Mouse (Mus musculus) hindbrain, embryonic 11.5 days (tissue): ENCODE data around the gene Nol9. TPM values are rescaled to one million over a fixed set of nuclear protein-coding genes. Genes with fewer than 3 reads are reported as not detected.

ENCODE experiments used
- ATAC-seq: fragments of 200-750 bp; cut with Nextera tagmentation; 2 replicates; pipeline ENCODE4 v1.8.0; 2017; ENCODE audit warnings: mild to moderate bottlenecking, moderate TSS enrichment, moderate library complexity; ENCODE audit not compliant: low FRiP score
- DNase-seq: peaks from one replicate; pipeline ENCODE4 v3.0.0-alpha.2; 2015; ENCODE audit warnings: low spot score
- H3K27ac ChIP-seq: fragments of 300-500 bp; sonication (generic); 2 replicates; pipeline ENCODE4 v1.5.1; 2014; ENCODE audit warnings: mild to moderate bottlenecking, low read depth, low read length
- H3K27me3 ChIP-seq: fragments of 300-500 bp; sonication (generic); 2 replicates; pipeline ENCODE4 v1.6.1; 2014; ENCODE audit warnings: mild to moderate bottlenecking, low read length, moderate library complexity, mixed read lengths; ENCODE audit not compliant: control insufficient read depth, insufficient read depth
- H3K36me3 ChIP-seq: fragments of 300-500 bp; sonication (generic); 2 replicates; pipeline ENCODE4 v1.6.1; 2014; ENCODE audit warnings: mild to moderate bottlenecking, low read length, moderate library complexity, mixed read lengths; ENCODE audit not compliant: control insufficient read depth, insufficient read depth
- H3K4me1 ChIP-seq: fragments of 300-500 bp; sonication (generic); replicated peaks from 2 replicates; pipeline ENCODE4 v1.6.1; 2014; ENCODE audit warnings: low read length, mixed read lengths; ENCODE audit not compliant: control insufficient read depth, insufficient read depth
- H3K4me2 ChIP-seq: fragments of 300-500 bp; sonication (generic); replicated peaks from 2 replicates; pipeline ENCODE4 v1.6.1; 2014; ENCODE audit warnings: mild to moderate bottlenecking, low read depth, low read length
- H3K4me3 ChIP-seq: fragments of 300-500 bp; sonication (generic); 2 replicates; pipeline ENCODE4 v1.5.1; 2014; ENCODE audit warnings: low read depth, low read length
- H3K9ac ChIP-seq: fragments of 300-500 bp; sonication (generic); 2 replicates; pipeline ENCODE4 v1.6.1; 2014; ENCODE audit warnings: low read depth, low read length
- H3K9me3 ChIP-seq: fragments of 300-500 bp; sonication (generic); 2 replicates; pipeline ENCODE4 v1.6.1; 2016; ENCODE audit warnings: low read length; ENCODE audit not compliant: control insufficient read depth
- WGBS: fragments of 180-500 bp; shearing (Covaris S2); extraction: QIAGEN DNeasy Blood & Tissue Kit; methylation state at CpG from one replicate; pipeline ENCODE4 v1.1.7; 2014; 5-methylcytosine and 5-hydroxymethylcytosine counted together
- polyA plus RNA-seq: library from polyadenylated mRNA; unstranded; fragments of >200 nt; fragmentation: Nextera tagmentation; extraction: Ambion mirVana; gene quantifications from 2 replicates; pipeline ENCODE4 v1.2.1, GENCODE M21; 2014

The Nol9 gene
- polyA plus RNA-seq, 1 experiment from 2014 or later = 23.2 TPM

- Histone ChIP-seq H3K9ac (no peak overlapping the region), H3K27me3 (peaks cover 17% of the 10 kb centered on the region), H3K36me3 (no peaks in the 10 kb centered on the region), H3K4me2 (no peak overlapping the region), H3K4me3 (no peak overlapping the region), H3K9me3 (no peaks in the 10 kb centered on the region), H3K27ac (no peak overlapping the region), H3K4me1 (peaks cover 11% of the 10 kb centered on the region; the same call in 1 of the 2 replicates)
- WGBS = 83% methylated on average over 4 of the region's 4 CpGs
- DNase-seq = no peak
- no peak for ATAC-seq
These were observed 71.6 kb downstream of the Nol9 start for GRCm38 (mm10) chr4:152110689-152111088.

Other genes with a start within 250 kb of the Nol9 start
- 117 and 130 TPM in 2 replicates for gene Camta1, start 177.4 kb upstream of the Nol9 start, polyA plus RNA-seq
- 73.8 and 80.1 TPM in 2 replicates for gene Dnajc11, start 105.6 kb upstream of the Nol9 start, polyA plus RNA-seq
- gene Thap3, start 50.3 kb upstream of the Nol9 start, polyA plus RNA-seq = 20.0 and 20.4 TPM in 2 replicates
- gene Phf13, start 43.1 kb upstream of the Nol9 start, polyA plus RNA-seq = 15.2 and 19.4 TPM in 2 replicates
- gene Klhl21, start 30.5 kb upstream of the Nol9 start, polyA plus RNA-seq = 2.7 and 3.0 TPM in 2 replicates
- 18.0 and 19.6 TPM in 2 replicates for gene Zbtb48, start 11.7 kb upstream of the Nol9 start, polyA plus RNA-seq
- 0.62 and 0.84 TPM in 2 replicates for gene Tas1r1, start 753 bp upstream of the Nol9 start, polyA plus RNA-seq
- 4.0 and 4.6 TPM in 2 replicates for gene Plekhg5, start 33.2 kb downstream of the Nol9 start, polyA plus RNA-seq
- 0.18 and 0.28 TPM in 2 replicates for gene Tnfrsf25, start 76.6 kb downstream of the Nol9 start, polyA plus RNA-seq
- 1.4 and 2.0 TPM in 2 replicates for gene Espn, start 113.0 kb downstream of the Nol9 start, polyA plus RNA-seq
- gene Hes2, start 119.5 kb downstream of the Nol9 start, polyA plus RNA-seq = 2.7 and 4.3 TPM in 2 replicates
- gene Acot7, start 138.8 kb downstream of the Nol9 start, polyA plus RNA-seq = 116 and 125 TPM in 2 replicates
- gene Gpr153, start 234.9 kb downstream of the Nol9 start, polyA plus RNA-seq = 8.7 and 9.5 TPM in 2 replicates